Mouse (Mus musculus) CH12.LX (cell line): ENCODE measurements around the gene Nfx1. TPM values are rescaled to one million over a fixed set of nuclear protein-coding genes. Genes with fewer than 3 reads are reported as not detected.

ENCODE experiments used
- DNase-seq: peaks from one replicate; pipeline ENCODE4 v3.0.0-alpha.2; 2013; ENCODE audit errors: extremely low read depth
- H3K27ac ChIP-seq: 2 replicates; pipeline ENCODE4 v1.5.1; 2012; ENCODE audit warnings: low read depth, mild to moderate bottlenecking, control low read depth, moderate library complexity; ENCODE audit not compliant: insufficient read depth
- H3K27me3 ChIP-seq: replicated peaks from 2 replicates; pipeline ENCODE3; 2012; ENCODE audit warnings: inconsistent platforms
- H3K36me3 ChIP-seq, 2 experiments: replicated peaks in 1 of 2; 2 replicates each; pipeline versions ENCODE3 to v1.6.1; 2012; ENCODE audit warnings: inconsistent platforms in 1 of 2, low read length in 1 of 2, mild to moderate bottlenecking in 1 of 2, mixed read lengths in 1 of 2, moderate library complexity in 1 of 2; ENCODE audit not compliant: control insufficient read depth in 1 of 2, insufficient read depth in 1 of 2
- H3K4me1 ChIP-seq, 2 experiments: 2 replicates each; pipeline ENCODE4 v1.6.1; 2012; ENCODE audit warnings: inconsistent platforms in 1 of 2, moderate library complexity in 1 of 2; ENCODE audit not compliant: insufficient read depth in 2 of 2, control insufficient read depth in 1 of 2
- H3K4me2 ChIP-seq: 2 replicates; pipeline ENCODE4 v1.6.1; 2012; ENCODE audit warnings: low read depth, mild to moderate bottlenecking, control low read depth; ENCODE audit not compliant: poor library complexity, insufficient read depth, severe bottlenecking
- H3K4me3 ChIP-seq, 3 experiments: fragments of 150-350 bp in 1 of 3; sonication (generic) in 1 of 3; replicated peaks in 1 of 3; 2 replicates each; pipeline versions ENCODE3 to v1.5.1; 2011 to 2012; ENCODE audit warnings: low read depth in 2 of 3, low read length in 2 of 3, mild to moderate bottlenecking in 2 of 3, moderate library complexity in 2 of 3, control low read depth in 1 of 3, improper control_type of control experiment in 1 of 3, inconsistent platforms in 1 of 3, mixed read lengths in 1 of 3; ENCODE audit not compliant: poor library complexity in 1 of 3
- H3K79me2 ChIP-seq: replicated peaks from 2 replicates; pipeline ENCODE4 v1.6.1; 2012; ENCODE audit warnings: mild to moderate bottlenecking, moderate library complexity; ENCODE audit not compliant: control insufficient read depth, poor library complexity, insufficient read depth, severe bottlenecking; ENCODE audit errors: extremely low read depth
- H3K9ac ChIP-seq: 2 replicates; pipeline ENCODE4 v1.6.1; 2012; ENCODE audit warnings: low read depth, mild to moderate bottlenecking, control low read depth, moderate library complexity; ENCODE audit not compliant: insufficient read depth
- H3K9me3 ChIP-seq: replicated peaks from 2 replicates; pipeline ENCODE3; 2012; ENCODE audit warnings: low read length, inconsistent platforms, mixed read lengths
- BHLHE40 ChIP-seq: IDR thresholded peaks from 2 replicates; pipeline ENCODE4 v1.6.1; 2011; ENCODE audit warnings: mild to moderate bottlenecking, low read depth, low read length, improper control_type of control experiment
- CHD1 ChIP-seq: IDR thresholded peaks from 2 replicates; pipeline ENCODE4 v1.6.1; 2012; ENCODE audit warnings: low read depth, low read length, improper control_type of control experiment, inconsistent platforms
- CHD2 ChIP-seq: IDR thresholded peaks from 2 replicates; pipeline ENCODE4 v1.6.1; 2011; ENCODE audit warnings: low read length, improper control_type of control experiment
- CTCF ChIP-seq, 2 experiments: IDR thresholded peaks in 1 of 2; conservative IDR thresholded peaks in 1 of 2; 2 replicates each; pipeline ENCODE4 v1.5.1; 2011 to 2012; ENCODE audit warnings: low read depth in 2 of 2, low read length in 2 of 2, improper control_type of control experiment in 1 of 2, inconsistent platforms in 1 of 2, mild to moderate bottlenecking in 1 of 2, moderate library complexity in 1 of 2
- E2F4 ChIP-seq: IDR thresholded peaks from 2 replicates; pipeline ENCODE4 v1.6.1; 2011; ENCODE audit warnings: low read depth, low read length, improper control_type of control experiment; ENCODE audit not compliant: insufficient replicate concordance
- ELF1 ChIP-seq: IDR thresholded peaks from 2 replicates; pipeline ENCODE4 v1.6.1; 2014; ENCODE audit warnings: low read depth, mild to moderate bottlenecking, inconsistent platforms, low read length, improper control_type of control experiment
- EP300 ChIP-seq: IDR thresholded peaks from 2 replicates; pipeline ENCODE4 v1.6.1; 2011; ENCODE audit warnings: low read length, improper control_type of control experiment
- ETS1 ChIP-seq: conservative IDR thresholded peaks from 2 replicates; pipeline ENCODE4 v1.6.1; 2012; ENCODE audit warnings: low read depth, mild to moderate bottlenecking, inconsistent platforms, low read length, improper control_type of control experiment, moderate library complexity
- GABPA ChIP-seq: IDR thresholded peaks from 2 replicates; pipeline ENCODE4 v1.6.1; 2012; ENCODE audit warnings: low read depth, low read length, improper control_type of control experiment, inconsistent platforms; ENCODE audit not compliant: insufficient replicate concordance
- HCFC1 ChIP-seq: IDR thresholded peaks from 2 replicates; pipeline ENCODE4 v1.6.1; 2012; ENCODE audit warnings: low read depth, mild to moderate bottlenecking, inconsistent platforms, low read length, improper control_type of control experiment
- IRF4 ChIP-seq: IDR thresholded peaks from 2 replicates; pipeline ENCODE4 v1.6.1; 2014; ENCODE audit warnings: low read depth, mild to moderate bottlenecking, inconsistent platforms, low read length, improper control_type of control experiment
- JUN ChIP-seq: IDR thresholded peaks from 2 replicates; pipeline ENCODE4 v1.6.1; 2011; ENCODE audit warnings: low read depth, mild to moderate bottlenecking, low read length, improper control_type of control experiment, moderate library complexity; ENCODE audit not compliant: insufficient read depth
- JUND ChIP-seq: conservative IDR thresholded peaks from 2 replicates; pipeline ENCODE4 v1.6.1; 2011; ENCODE audit warnings: low read depth, low read length, improper control_type of control experiment
- KAT2A ChIP-seq: IDR thresholded peaks from 2 replicates; pipeline ENCODE4 v1.6.1; 2012; ENCODE audit warnings: low read length, improper control_type of control experiment, inconsistent platforms; ENCODE audit not compliant: insufficient replicate concordance
- MAFK ChIP-seq: IDR thresholded peaks from 2 replicates; pipeline ENCODE4 v1.6.1; 2011; ENCODE audit warnings: low read length, improper control_type of control experiment; ENCODE audit not compliant: insufficient replicate concordance
- MAX ChIP-seq: IDR thresholded peaks from 2 replicates; pipeline ENCODE4 v1.6.1; 2011; ENCODE audit warnings: low read length, improper control_type of control experiment
- MAZ ChIP-seq: IDR thresholded peaks from 2 replicates; pipeline ENCODE4 v1.6.1; 2012; ENCODE audit warnings: low read depth, mild to moderate bottlenecking, inconsistent platforms, low read length, improper control_type of control experiment, moderate library complexity
- MEF2A ChIP-seq: IDR thresholded peaks from 2 replicates; pipeline ENCODE4 v1.6.1; 2014; ENCODE audit warnings: low read depth, mild to moderate bottlenecking, inconsistent platforms, low read length, improper control_type of control experiment, borderline replicate concordance
- MXI1 ChIP-seq: IDR thresholded peaks from 2 replicates; pipeline ENCODE4 v1.6.1; 2011; ENCODE audit warnings: mild to moderate bottlenecking, low read depth, low read length, improper control_type of control experiment
- MYC ChIP-seq: IDR thresholded peaks from 2 replicates; pipeline ENCODE4 v1.6.1; 2011; ENCODE audit warnings: low read depth, mild to moderate bottlenecking, improper control_type of control experiment, low read length
- NELFE ChIP-seq: IDR thresholded peaks from 2 replicates; pipeline ENCODE4 v1.6.1; 2011; ENCODE audit warnings: low read depth, low read length, improper control_type of control experiment
- NRF1 ChIP-seq: IDR thresholded peaks from 2 replicates; pipeline ENCODE4 v1.6.1; 2014; ENCODE audit warnings: low read depth, mild to moderate bottlenecking, inconsistent platforms, low read length, improper control_type of control experiment, moderate library complexity
- PAX5 ChIP-seq: IDR thresholded peaks from 2 replicates; pipeline ENCODE4 v1.6.1; 2012; ENCODE audit warnings: low read length, inconsistent platforms, mixed read lengths
- POLR2A ChIP-seq: IDR thresholded peaks from 2 replicates; pipeline ENCODE4 v1.6.1; 2011; ENCODE audit warnings: low read depth, mild to moderate bottlenecking, improper control_type of control experiment, low read length
- POLR2AphosphoS2 ChIP-seq: IDR thresholded peaks from 2 replicates; pipeline ENCODE4 v1.6.1; 2011; ENCODE audit warnings: low read depth, low read length, improper control_type of control experiment
- RAD21 ChIP-seq: IDR thresholded peaks from 2 replicates; pipeline ENCODE4 v1.6.1; 2011; ENCODE audit warnings: low read depth, mild to moderate bottlenecking, low read length, improper control_type of control experiment, moderate library complexity
- RCOR1 ChIP-seq: conservative IDR thresholded peaks from 2 replicates; pipeline ENCODE4 v1.6.1; 2012; ENCODE audit warnings: low read depth, mild to moderate bottlenecking, inconsistent platforms, low read length, improper control_type of control experiment
- SIN3A ChIP-seq: IDR thresholded peaks from 2 replicates; pipeline ENCODE4 v1.6.1; 2012; ENCODE audit warnings: low read length, improper control_type of control experiment, inconsistent platforms
- SMC3 ChIP-seq: IDR thresholded peaks from 2 replicates; pipeline ENCODE4 v1.6.1; 2011; ENCODE audit warnings: low read depth, low read length, improper control_type of control experiment
- TBP ChIP-seq: conservative IDR thresholded peaks from 2 replicates; pipeline ENCODE4 v1.6.1; 2011; ENCODE audit warnings: low read depth, low read length, improper control_type of control experiment
- TCF12 ChIP-seq: IDR thresholded peaks from 2 replicates; pipeline ENCODE4 v1.6.1; 2014; ENCODE audit warnings: low read depth, mild to moderate bottlenecking, inconsistent platforms, low read length, improper control_type of control experiment
- UBTF ChIP-seq: IDR thresholded peaks from 2 replicates; pipeline ENCODE4 v1.6.1; 2012; ENCODE audit warnings: low read depth, mild to moderate bottlenecking, inconsistent platforms, low read length, improper control_type of control experiment, moderate library complexity
- USF1 ChIP-seq: IDR thresholded peaks from 2 replicates; pipeline ENCODE4 v1.6.1; 2014; ENCODE audit warnings: low read depth, mild to moderate bottlenecking, inconsistent platforms, low read length, improper control_type of control experiment
- USF2 ChIP-seq: conservative IDR thresholded peaks from 2 replicates; pipeline ENCODE4 v1.6.1; 2011; ENCODE audit warnings: low read depth, low read length, improper control_type of control experiment
- ZC3H11A ChIP-seq: IDR thresholded peaks from 2 replicates; pipeline ENCODE4 v1.6.1; 2012; ENCODE audit warnings: low read depth, mild to moderate bottlenecking, inconsistent platforms, low read length, improper control_type of control experiment
- ZKSCAN1 ChIP-seq: IDR thresholded peaks from 2 replicates; pipeline ENCODE4 v1.6.1; 2012; ENCODE audit warnings: low read depth, inconsistent platforms, low read length, improper control_type of control experiment, borderline replicate concordance
- ZMIZ1 ChIP-seq: IDR thresholded peaks from 2 replicates; pipeline ENCODE4 v1.6.1; 2012; ENCODE audit warnings: low read depth, mild to moderate bottlenecking, inconsistent platforms, low read length, improper control_type of control experiment
- ZNF384 ChIP-seq: IDR thresholded peaks from 2 replicates; pipeline ENCODE4 v1.6.1; 2012; ENCODE audit warnings: low read depth, low read length, improper control_type of control experiment, inconsistent platforms
- dilution Hi-C: fragments of 300-500 bp; cut with MboI; formaldehyde crosslinking; loops from 2 replicates; pipeline ENCODE4 v1.14.3; 2020; ENCODE audit warnings: low sequenced_read_pairs; ENCODE audit not compliant: extremely low pct_unique_long_range_greater_than_20kb, extremely low pct_ligation_motif_present
- in situ Hi-C: fragments of 300-500 bp; cut with MboI; formaldehyde crosslinking; loops from 3 replicates; pipeline ENCODE4 v1.14.3; 2019; ENCODE audit warnings: low sequenced_read_pairs, low pct_ligation_motif_present, low pct_unique_long_range_greater_than_20kb, mixed read lengths
- polyA plus RNA-seq: library from polyadenylated mRNA; unstranded; fragments of >175 nt; gene quantifications from 2 replicates; pipeline ENCODE4 v1.2.1, GENCODE M21; 2012; ENCODE audit warnings: low read depth; ENCODE audit not compliant: insufficient read length
- total RNA-seq, 2 experiments: library from RNA; depleted of rRNA; stranded (reverse); fragments of 300-350 nt in 1 of 2; fragments of >200 nt in 1 of 2; gene quantifications; 2 replicates each; pipeline ENCODE4 v1.2.3; 2012 to 2014

Nfx1 gene
- total RNA-seq (2012; rRNA removed), result 53.7 and 55.5 TPM in 2 replicates
- total RNA-seq (2014; rRNA removed), result 70.5 and 75.2 TPM in 2 replicates
- 87.0 and 89.8 TPM in 2 replicates for polyA plus RNA-seq

GRCm38 (mm10) chr4:40970842-40971701 lies at the start of gene Nfx1:
TSS of gene Nfx1 (plus strand) at chr4:40970906.
- Histone ChIP-seq H3K4me1 (peaks cover 13 to 46% of the 10 kb centered on the region in 2 experiments), H3K36me3 (peaks cover 9 to 50% of the 10 kb centered on the region in 2 experiments), H3K9me3 (no peaks in the 10 kb centered on the region), H3K27me3 (no peaks in the 10 kb centered on the region), H3K4me3 (peak within 1 kb of the TSS; percentile 81 to 97 (median 91)), H3K4me2 (peak within 1 kb of the TSS; percentile 93), H3K27ac (peak within 1 kb of the TSS; percentile 71), H3K9ac (peak within 1 kb of the TSS; percentile 78), H3K79me2 (peaks cover 54% of the 10 kb centered on the region)
- peak; percentile 97 for DNase-seq
- in situ Hi-C loops, result no loop called here
- TF ChIP-seq GABPA, result peak; percentile 35; the same call in 1 of the 2 replicates
- TF ChIP-seq ETS1, result peak; percentile 75
- TF ChIP-seq MEF2A, result peak; percentile 47; the same call in 1 of the 2 replicates
- peak; percentile 93 for TF ChIP-seq NELFE
- TF ChIP-seq POLR2A, result peak; percentile 91
- peak; percentile 93 for TF ChIP-seq MAZ
- no peak for TF ChIP-seq JUND
- peak; percentile 85; the same call in 1 of the 2 replicates for TF ChIP-seq KAT2A
- no peak for TF ChIP-seq PAX5
- TF ChIP-seq ZKSCAN1, result peak; percentile 14; the same call in 1 of the 2 replicates
- peak; percentile 83 for TF ChIP-seq MYC
- peak; percentile 67; the same call in 1 of the 2 replicates for TF ChIP-seq CHD2
- TF ChIP-seq MAFK, result no peak
- TF ChIP-seq HCFC1, result peak; percentile 91
- TF ChIP-seq ZNF384, result no peak
- peak; percentile 88 for TF ChIP-seq ELF1
- no peak for TF ChIP-seq SMC3
- TF ChIP-seq IRF4, result no peak
- TF ChIP-seq ZMIZ1, result peak; percentile 87
- TF ChIP-seq CTCF (conservative IDR thresholded peaks at IDR 0.05 in 1 of 2, IDR thresholded peaks at IDR 0.05 in 1 of 2; ENCODE audit: low read depth in 2 of 2, low read length in 2 of 2), result no peak
- peak; percentile 96 for TF ChIP-seq USF1
- peak; percentile 95 for TF ChIP-seq POLR2AphosphoS2
- 0 out of 2 replicates have a peak, but pooled peaks have one; percentile 48 for TF ChIP-seq TBP
- TF ChIP-seq RAD21, result no peak
- TF ChIP-seq UBTF, result 0 out of 2 replicates have a peak, but pooled peaks have one; percentile 56
- TF ChIP-seq USF2, result peak; percentile 92
- peak; percentile 54 for TF ChIP-seq NRF1
- TF ChIP-seq BHLHE40, result peak; percentile 99
- peak; percentile 99 for TF ChIP-seq MXI1
- no peak for TF ChIP-seq CHD1
- no peak for TF ChIP-seq EP300
- no peak for TF ChIP-seq ZC3H11A
- no peak for TF ChIP-seq JUN
- TF ChIP-seq SIN3A, result peak; percentile 98
- peak; percentile 73; the same call in 1 of the 2 replicates for TF ChIP-seq RCOR1
- peak; percentile 93 for TF ChIP-seq TCF12
- no peak for TF ChIP-seq E2F4
- TF ChIP-seq MAX, result peak; percentile 97
- dilution Hi-C loops, result no loop called here
